Mouse (Mus musculus) limb, embryonic 15.5 days (tissue): ENCODE measurements around the gene Serpina3f. TPM values are rescaled to one million over a fixed set of nuclear protein-coding genes. Genes with fewer than 3 reads are reported as not detected.
"Not testable (repeated sequence)": the region's sequence is repeated elsewhere in the genome, so short reads cannot be mapped to it uniquely, and the experiment has no call there.

ENCODE experiments used
- ATAC-seq: fragments of 200-750 bp; cut with Nextera tagmentation; 2 replicates; pipeline ENCODE4 v1.8.0; 2017; ENCODE audit warnings: low read depth, moderate TSS enrichment; ENCODE audit not compliant: insufficient number of reproducible peaks, low FRiP score, low TSS enrichment
- H3K27ac ChIP-seq: fragments of 300-500 bp; sonication (generic); 2 replicates; pipeline ENCODE4 v1.5.1; 2015; ENCODE audit warnings: moderate library complexity, mild to moderate bottlenecking, inconsistent platforms
- H3K27me3 ChIP-seq: fragments of 300-500 bp; sonication (generic); 2 replicates; pipeline ENCODE4 v1.6.1; 2015; ENCODE audit warnings: inconsistent platforms
- H3K36me3 ChIP-seq: fragments of 300-500 bp; sonication (generic); 2 replicates; pipeline ENCODE4 v1.6.1; 2015; ENCODE audit warnings: inconsistent platforms
- H3K4me1 ChIP-seq: fragments of 300-500 bp; sonication (generic); 2 replicates; pipeline ENCODE4 v1.6.1; 2015; ENCODE audit warnings: inconsistent platforms
- H3K4me2 ChIP-seq: fragments of 300-500 bp; sonication (generic); 2 replicates; pipeline ENCODE4 v1.6.1; 2015; ENCODE audit warnings: mild to moderate bottlenecking, inconsistent platforms
- H3K4me3 ChIP-seq: fragments of 300-500 bp; sonication (generic); 2 replicates; pipeline ENCODE4 v1.5.1; 2015; ENCODE audit warnings: mild to moderate bottlenecking, inconsistent platforms
- H3K9ac ChIP-seq: fragments of 300-500 bp; sonication (generic); 2 replicates; pipeline ENCODE4 v1.6.1; 2015; ENCODE audit warnings: inconsistent platforms
- H3K9me3 ChIP-seq: fragments of 300-500 bp; sonication (generic); 2 replicates; pipeline ENCODE4 v1.6.1; 2016; ENCODE audit warnings: inconsistent platforms
- WGBS: fragments of 180-500 bp; shearing (Covaris S2); methylation state at CpG from one replicate; pipeline ENCODE4 v1.1.7; 2015; 5-methylcytosine and 5-hydroxymethylcytosine counted together
- polyA plus RNA-seq: library from polyadenylated mRNA; unstranded; fragments of >200 nt; fragmentation: Nextera tagmentation; extraction: Ambion mirVana; gene quantifications from 2 replicates; pipeline ENCODE4 v1.2.1, GENCODE M21; 2015

Serpina3f gene
- polyA plus RNA-seq, 1 experiment from 2014 or later = not detected

DNA sequence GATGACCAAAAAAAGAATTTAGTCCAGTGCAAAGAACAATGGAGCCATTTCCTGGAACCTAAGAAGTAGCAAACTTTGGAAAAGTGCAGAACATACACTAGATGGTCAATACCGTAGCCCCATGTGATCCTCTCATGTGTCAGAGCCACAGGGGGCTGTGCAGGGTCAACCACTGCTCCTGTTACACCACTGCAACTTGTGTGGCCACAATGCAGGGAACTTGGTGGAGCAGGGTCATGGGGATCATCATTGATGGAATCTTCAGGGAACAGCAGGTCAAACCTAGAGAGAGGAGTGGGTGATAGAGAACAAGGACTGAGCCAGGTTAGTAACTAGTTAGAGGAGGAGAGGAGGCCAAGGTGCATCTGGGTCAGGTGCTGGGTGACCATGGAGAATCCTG lies 7.3 kb downstream of the Serpina3f start:
- Histone ChIP-seq H3K9ac (no peak overlapping the region), H3K4me3 (no peak overlapping the region), H3K36me3 (no peaks in the 10 kb centered on the region), H3K4me1 (no peaks in the 10 kb centered on the region), H3K4me2 (no peak overlapping the region), H3K27me3 (no peaks in the 10 kb centered on the region), H3K27ac (no peak overlapping the region), H3K9me3 (no peaks in the 10 kb centered on the region)
- ATAC-seq = no peak
- WGBS = 70% methylated on average over 1 of the region's 1 CpGs

DNA sequence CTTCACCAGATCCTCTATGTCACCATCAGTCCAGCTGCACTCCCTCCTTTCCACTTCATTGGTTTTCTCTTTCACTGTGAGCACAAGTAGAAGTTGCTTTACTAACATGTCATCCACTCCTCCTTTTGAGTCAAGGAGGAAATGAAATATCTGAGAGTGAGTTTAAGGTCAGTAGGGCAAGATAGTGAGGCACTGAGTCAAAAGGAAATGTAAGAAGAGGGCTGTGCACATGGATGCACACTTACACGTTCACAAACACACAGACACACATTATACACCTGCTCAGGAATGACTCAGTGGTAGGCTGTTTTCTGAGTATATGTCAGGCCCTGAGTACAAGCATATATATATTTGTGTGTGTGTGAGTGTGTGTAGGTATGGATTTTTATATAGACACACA lies 9.3 kb downstream of the Serpina3f start:
- no peak for ATAC-seq
- WGBS = 71% methylated on average over 1 of the region's 1 CpGs
- no peaks in the 10 kb centered on the region for H3K36me3 ChIP-seq

DNA sequence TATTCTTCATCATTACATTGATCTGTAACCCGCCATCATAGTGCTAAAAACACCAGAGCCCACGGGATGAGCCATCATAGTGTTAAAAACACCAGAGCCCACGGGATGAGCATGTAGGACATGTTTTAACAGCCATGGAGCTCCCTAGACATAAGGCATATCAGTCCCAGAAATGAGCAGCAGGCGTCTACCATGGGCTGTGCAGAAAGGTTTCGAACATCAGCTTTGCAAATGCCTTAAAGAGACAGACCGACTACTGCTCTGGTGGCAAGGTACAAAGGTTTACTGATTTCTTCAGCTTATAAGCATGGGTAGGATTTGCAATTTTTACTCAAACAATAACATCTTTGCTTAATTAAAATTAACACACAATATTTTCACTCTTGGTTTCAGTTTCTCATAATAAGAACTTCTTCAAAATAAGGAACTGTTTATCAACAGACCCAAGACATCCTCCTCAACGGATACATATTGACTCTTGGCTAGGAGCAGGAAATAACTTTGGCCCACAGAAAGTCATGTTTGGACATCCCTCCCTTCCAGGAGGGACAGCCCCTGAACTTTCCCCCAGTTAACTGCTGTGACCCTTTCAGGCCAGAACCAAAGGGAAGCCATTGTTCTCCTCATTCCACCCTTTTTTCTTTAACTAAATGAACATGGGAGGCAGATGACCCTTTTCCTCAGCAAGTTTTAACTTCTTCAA lies 10.4 kb downstream of the Serpina3f start:
- Histone ChIP-seq H3K9ac (no peak overlapping the region), H3K9me3 (no peaks in the 10 kb centered on the region), H3K4me3 (no peak overlapping the region), H3K27ac (no peak overlapping the region), H3K4me2 (no peak overlapping the region), H3K36me3 (no peaks in the 10 kb centered on the region), H3K27me3 (no peaks in the 10 kb centered on the region), H3K4me1 (no peaks in the 10 kb centered on the region)
- no peak for ATAC-seq
- 68% methylated on average over 7 of the region's 7 CpGs for whole genome bisulfite sequencing

More for the DNA sequence above, 9.3 kb downstream of the Serpina3f start:
- no peaks in the 10 kb centered on the region for H3K9me3 ChIP-seq
- no peaks in the 10 kb centered on the region for H3K4me1 ChIP-seq
- H3K27ac ChIP-seq = no peak overlapping the region
- no peak overlapping the region for H3K9ac ChIP-seq
- no peak overlapping the region for H3K4me3 ChIP-seq
- no peaks in the 10 kb centered on the region for H3K27me3 ChIP-seq
- no peak overlapping the region for H3K4me2 ChIP-seq

DNA sequence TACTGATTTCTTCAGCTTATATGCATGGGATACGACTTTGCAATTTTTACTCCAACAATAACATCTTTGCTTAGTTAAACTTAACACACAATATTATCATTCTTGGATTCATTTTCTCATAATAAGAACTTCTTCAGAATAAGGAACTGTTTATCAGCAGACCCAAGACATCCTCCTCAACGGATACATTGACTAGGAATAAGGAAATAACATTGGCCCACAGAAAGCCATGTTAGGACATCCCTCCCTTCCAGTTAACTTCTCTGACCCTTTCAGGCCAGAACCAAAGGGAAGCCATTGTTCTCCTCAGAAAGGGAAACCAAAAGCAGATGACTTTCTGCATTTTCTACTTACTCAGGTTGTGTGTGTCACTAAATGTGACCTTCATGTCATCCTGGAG lies 16.4 kb downstream of the Serpina3f start:
- Histone ChIP-seq H3K9me3 (no peaks in the 10 kb centered on the region), H3K4me3 (no peak overlapping the region), H3K9ac (no peak overlapping the region), H3K4me1 (no peaks in the 10 kb centered on the region), H3K27me3 (no peaks in the 10 kb centered on the region), H3K36me3 (no peaks in the 10 kb centered on the region), H3K27ac (no peak overlapping the region), H3K4me2 (no peak overlapping the region)
- 75% methylated on average over 2 of the region's 2 CpGs for WGBS
- ATAC-seq = no peak

DNA sequence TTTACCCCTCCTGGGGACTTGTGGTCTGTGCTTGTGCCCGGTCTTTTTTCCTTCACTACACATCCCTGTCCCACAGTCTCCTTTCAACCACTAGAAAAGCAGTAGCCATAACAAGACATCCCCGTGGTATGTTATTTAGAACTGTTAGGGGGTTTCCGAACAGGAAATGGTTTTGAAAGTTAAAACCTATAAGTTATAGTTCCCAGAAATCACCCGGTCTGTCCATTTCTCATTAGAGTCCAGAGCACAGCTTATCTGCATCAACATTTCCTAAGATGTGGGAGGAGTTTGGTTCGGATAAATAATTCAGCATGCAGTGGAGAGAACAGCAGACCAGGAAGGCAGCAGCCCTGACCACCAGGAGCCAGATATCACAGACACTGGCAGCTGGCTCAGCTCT lies 21.6 kb downstream of the Serpina3f start, which contains the start of gene Serpina3g:
Gene Serpina3g (plus strand): TSS at position 331 of the 400 bp plus-strand sequence.
- ATAC-seq = no peak
- no peaks in the 10 kb centered on the region for H3K36me3 ChIP-seq
- H3K27ac ChIP-seq = no peak within 1 kb of the TSS
- no peak within 1 kb of the TSS for H3K4me2 ChIP-seq
- no peaks in the 10 kb centered on the region for H3K9me3 ChIP-seq
- H3K27me3 ChIP-seq = no peaks in the 10 kb centered on the region
- no peaks in the 10 kb centered on the region for H3K4me1 ChIP-seq
- H3K9ac ChIP-seq = no peak within 1 kb of the TSS
- WGBS = 48% methylated on average over 5 of the region's 5 CpGs
- H3K4me3 ChIP-seq = no peak within 1 kb of the TSS

DNA sequence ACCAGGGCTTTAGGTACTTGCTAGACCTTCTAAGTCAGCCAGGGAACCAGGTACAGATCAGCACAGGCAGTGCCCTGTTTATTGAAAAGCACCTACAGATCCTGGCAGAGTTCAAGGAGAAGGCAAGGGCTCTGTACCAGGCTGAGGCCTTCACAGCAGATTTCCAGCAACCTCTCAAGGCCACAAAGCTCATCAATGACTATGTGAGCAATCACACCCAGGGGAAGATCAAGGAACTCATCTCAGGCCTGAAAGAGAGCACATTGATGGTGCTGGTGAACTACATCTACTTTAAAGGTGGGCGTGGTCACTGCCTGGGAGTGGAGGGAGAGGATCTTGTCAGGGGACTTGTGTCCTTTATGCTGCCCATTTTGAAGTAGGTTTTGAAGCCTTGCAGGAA lies 23.7 kb downstream of the Serpina3f start:
- not testable (repeated sequence) for H3K9ac ChIP-seq, H3K36me3 ChIP-seq, H3K27me3 ChIP-seq, H3K4me3 ChIP-seq, H3K4me2 ChIP-seq, H3K27ac ChIP-seq, H3K9me3 ChIP-seq, H3K4me1 ChIP-seq, ATAC-seq
- WGBS = 88% methylated on average over 1 of the region's 1 CpGs

DNA sequence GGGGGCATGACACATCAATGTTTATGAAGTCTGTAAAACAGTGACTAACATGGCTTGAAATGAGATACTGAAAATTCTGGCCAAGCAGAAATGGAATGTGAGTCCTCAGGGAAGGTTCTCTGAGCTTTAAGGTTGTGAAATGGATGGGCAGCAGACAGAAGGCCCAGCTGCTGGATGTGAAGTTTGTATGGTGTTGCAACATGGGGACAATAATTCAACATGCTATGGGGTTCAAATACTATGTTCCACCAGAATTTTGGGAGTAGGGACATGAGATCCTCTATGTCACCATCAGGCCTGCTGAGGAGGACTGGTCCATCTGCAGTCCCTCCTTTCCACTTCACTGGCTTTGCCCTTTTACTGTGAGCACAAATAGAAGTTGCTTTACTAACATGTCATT lies 29.0 kb downstream of the Serpina3f start:
- Histone ChIP-seq H3K27me3 (no peaks in the 10 kb centered on the region), H3K4me1 (0 out of 2 replicates have a peak, but pooled peaks cover 6% of the 10 kb centered on the region), H3K36me3 (no peaks in the 10 kb centered on the region), H3K4me2 (no peak overlapping the region), H3K27ac (no peak overlapping the region), H3K4me3 (no peak overlapping the region), H3K9ac (no peak overlapping the region), H3K9me3 (no peaks in the 10 kb centered on the region)
- ATAC-seq = no peak

DNA sequence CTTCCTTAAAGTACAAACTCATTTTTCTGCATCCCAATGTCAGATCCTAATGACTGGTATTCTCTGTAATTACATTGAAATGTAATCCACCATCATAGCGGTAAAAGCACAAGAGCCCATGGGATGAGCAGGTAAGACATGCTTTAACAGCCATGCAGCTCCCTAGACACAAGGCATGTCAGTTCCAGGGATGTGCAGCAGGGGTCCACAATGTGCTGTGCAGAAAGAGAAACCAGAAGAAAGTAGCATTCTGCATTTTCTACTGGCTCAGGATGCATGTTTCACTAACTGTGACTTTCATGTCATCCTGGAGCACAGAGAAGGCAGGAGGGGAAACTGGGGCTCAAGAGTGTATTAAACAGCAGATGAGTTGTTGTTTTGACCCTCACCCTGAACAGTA lies 30.7 kb downstream of the Serpina3f start:
- no peaks in the 10 kb centered on the region for H3K36me3 ChIP-seq
- no peaks in the 10 kb centered on the region for H3K9me3 ChIP-seq
- 71% methylated on average over 1 of the region's 1 CpGs for WGBS
- H3K4me3 ChIP-seq = no peak overlapping the region
- no peaks in the 10 kb centered on the region for H3K27me3 ChIP-seq
- no peak overlapping the region for H3K4me2 ChIP-seq
- no peak for ATAC-seq
- 0 out of 2 replicates have a peak, but pooled peaks cover 6% of the 10 kb centered on the region for H3K4me1 ChIP-seq
- H3K27ac ChIP-seq = no peak overlapping the region
- no peak overlapping the region for H3K9ac ChIP-seq

DNA sequence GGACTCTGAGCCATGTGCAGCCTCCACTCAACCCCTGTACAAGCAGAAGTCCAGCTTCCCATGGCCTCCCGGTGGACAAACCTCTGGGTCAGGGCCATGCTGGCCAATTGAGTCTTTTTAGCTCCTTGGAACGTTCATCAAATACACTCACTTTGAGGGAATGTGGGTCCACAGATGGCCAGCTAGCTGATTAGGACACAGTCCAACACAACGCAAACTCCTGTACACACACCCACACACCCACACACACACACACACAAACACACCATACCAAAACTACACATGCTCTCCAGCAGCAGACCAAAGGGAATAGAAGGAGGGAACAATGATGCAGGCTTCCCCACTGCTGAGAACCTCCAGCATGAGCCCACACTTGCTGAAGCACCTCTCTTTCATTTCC lies 31.3 kb downstream of the Serpina3f start:
- Histone ChIP-seq H3K27me3 (no peaks in the 10 kb centered on the region), H3K4me3 (no peak overlapping the region), H3K4me1 (0 out of 2 replicates have a peak, but pooled peaks cover 6% of the 10 kb centered on the region), H3K36me3 (no peaks in the 10 kb centered on the region), H3K27ac (no peak overlapping the region), H3K9me3 (no peaks in the 10 kb centered on the region), H3K9ac (no peak overlapping the region), H3K4me2 (no peak overlapping the region)
- 66% methylated on average over 3 of the region's 3 CpGs for WGBS
- no peak for ATAC-seq

DNA sequence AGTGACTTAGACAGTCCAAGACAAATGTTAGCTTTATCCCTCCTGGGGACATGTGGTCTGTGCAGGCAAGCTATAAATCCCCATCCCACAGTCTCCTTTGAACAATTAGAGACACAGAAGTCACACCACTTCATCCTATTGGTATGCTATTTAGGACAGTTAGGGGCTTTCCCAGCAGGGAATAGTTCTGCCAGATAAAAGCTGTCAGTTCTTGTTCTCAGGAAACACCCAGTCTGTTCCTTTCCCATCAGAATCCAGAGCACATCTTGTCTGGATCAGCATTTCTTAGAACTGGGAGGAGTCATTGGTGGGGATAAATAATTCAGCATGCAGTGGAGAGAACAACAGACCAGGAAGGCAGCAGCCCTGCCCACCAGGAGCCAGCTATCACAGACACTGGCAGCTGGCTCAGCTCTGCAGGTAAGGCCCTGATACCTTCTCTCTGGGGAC lies 33.2 kb downstream of the Serpina3f start:
- H3K4me2 ChIP-seq = no peak overlapping the region
- 0 out of 2 replicates have a peak, but pooled peaks cover 6% of the 10 kb centered on the region for H3K4me1 ChIP-seq
- no peaks in the 10 kb centered on the region for H3K27me3 ChIP-seq
- no peaks in the 10 kb centered on the region for H3K36me3 ChIP-seq
- H3K27ac ChIP-seq = peak overlapping the region; percentile 43; the same call in 1 of the 2 replicates
- H3K9ac ChIP-seq = no peak overlapping the region
- no peak overlapping the region for H3K4me3 ChIP-seq
- ATAC-seq = peak; percentile 46; the same call in 1 of the 2 replicates
- no peaks in the 10 kb centered on the region for H3K9me3 ChIP-seq

DNA sequence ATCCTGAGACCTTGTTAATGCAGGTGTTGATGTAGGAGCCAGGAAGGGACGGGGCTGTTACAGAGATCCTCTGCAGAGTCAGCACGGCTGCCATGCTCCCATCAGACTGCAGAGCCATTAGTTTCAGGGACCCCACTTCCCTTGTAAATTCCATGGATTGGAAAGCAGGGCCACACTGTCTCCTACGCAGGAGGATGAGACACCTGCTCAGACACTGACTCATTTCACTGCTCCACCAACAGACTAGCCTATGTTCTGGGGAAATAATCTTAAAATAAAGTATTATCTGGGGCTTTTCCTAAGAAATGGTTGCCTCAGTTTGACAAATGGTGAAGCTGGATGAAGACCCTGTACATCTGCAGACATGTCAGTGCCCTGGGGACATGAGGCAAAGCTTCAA lies 33.9 kb downstream of the Serpina3f start:
- no peaks in the 10 kb centered on the region for H3K27me3 ChIP-seq
- H3K9me3 ChIP-seq = no peaks in the 10 kb centered on the region
- H3K4me2 ChIP-seq = no peak overlapping the region
- no peak overlapping the region for H3K4me3 ChIP-seq
- no peak overlapping the region for H3K9ac ChIP-seq
- WGBS = 53% methylated on average over 3 of the region's 3 CpGs
- H3K36me3 ChIP-seq = no peaks in the 10 kb centered on the region
- H3K27ac ChIP-seq = 0 out of 2 replicates have a peak overlapping the region, but pooled peaks have one; percentile 43
- 0 out of 2 replicates have a peak, but pooled peaks cover 6% of the 10 kb centered on the region for H3K4me1 ChIP-seq
- ATAC-seq = no peak

DNA sequence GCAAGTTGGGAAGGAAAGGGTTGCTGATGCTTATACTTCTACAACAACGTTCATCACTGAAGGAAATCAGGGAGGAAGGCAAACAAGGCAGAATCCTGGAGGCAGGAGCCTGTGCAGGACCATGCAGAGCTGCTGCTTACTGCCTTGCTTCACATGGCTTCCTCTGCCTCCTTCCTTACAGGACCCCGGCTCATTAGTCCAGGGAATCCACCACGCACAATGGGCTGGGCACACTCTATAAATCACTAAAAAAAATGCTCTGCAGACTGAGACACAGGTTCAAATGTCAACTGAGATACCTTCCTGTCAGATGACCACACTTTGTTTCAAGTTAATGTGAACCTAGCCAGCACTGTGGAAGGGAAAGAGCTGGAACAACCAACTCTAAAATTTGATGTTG lies 46.7 kb downstream of the Serpina3f start:
- 39% methylated on average over 3 of the region's 3 CpGs for whole genome bisulfite sequencing
- no peak overlapping the region for H3K27ac ChIP-seq
- H3K27me3 ChIP-seq = no peaks in the 10 kb centered on the region
- no peak overlapping the region for H3K4me2 ChIP-seq
- no peaks in the 10 kb centered on the region for H3K36me3 ChIP-seq
- no peak overlapping the region for H3K4me3 ChIP-seq
- no peaks in the 10 kb centered on the region for H3K9me3 ChIP-seq
- no peak for ATAC-seq
- no peak overlapping the region for H3K9ac ChIP-seq
- H3K4me1 ChIP-seq = peaks cover 7% of the 10 kb centered on the region; the same call in 1 of the 2 replicates
